Mouse (Mus musculus) CD4-positive helper T cell, adult 2 months (primary cell): ENCODE results near the gene Ppp1r37.
"Not testable (repeated sequence)": the region's sequence is repeated elsewhere in the genome, so short reads cannot be mapped to it uniquely, and the experiment has no call there.

Source experiments
- DNase-seq: peaks from one replicate; pipeline ENCODE4 v3.0.0-alpha.2; 2012; ENCODE audit warnings: low read depth, missing footprints, low spot score

The Ppp1r37 gene

DNA sequence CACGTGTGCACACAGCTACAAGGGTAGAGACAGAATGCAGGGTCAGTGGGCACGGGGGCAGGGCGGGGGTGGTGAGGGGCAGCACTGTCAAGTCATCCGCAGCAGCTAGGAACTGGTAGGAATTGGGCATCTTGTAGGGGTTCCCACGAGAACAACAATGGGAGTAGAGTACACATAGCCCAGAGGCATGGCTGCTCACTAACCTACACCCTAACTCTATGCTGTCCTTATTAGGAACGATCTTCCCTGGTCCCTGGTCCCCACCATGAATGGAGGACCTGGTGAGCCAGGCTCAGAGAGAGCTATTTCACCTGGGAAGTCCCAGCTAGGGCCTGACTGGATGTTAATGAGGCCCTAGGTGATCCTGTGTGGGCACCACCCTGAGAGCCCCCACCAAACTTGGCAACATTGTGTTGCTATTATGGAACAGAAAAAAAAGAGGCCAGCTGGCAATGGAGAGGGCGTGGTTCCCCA is 21.2 kb downstream of the Ppp1r37 start:
- no peak for DNase-seq

DNA sequence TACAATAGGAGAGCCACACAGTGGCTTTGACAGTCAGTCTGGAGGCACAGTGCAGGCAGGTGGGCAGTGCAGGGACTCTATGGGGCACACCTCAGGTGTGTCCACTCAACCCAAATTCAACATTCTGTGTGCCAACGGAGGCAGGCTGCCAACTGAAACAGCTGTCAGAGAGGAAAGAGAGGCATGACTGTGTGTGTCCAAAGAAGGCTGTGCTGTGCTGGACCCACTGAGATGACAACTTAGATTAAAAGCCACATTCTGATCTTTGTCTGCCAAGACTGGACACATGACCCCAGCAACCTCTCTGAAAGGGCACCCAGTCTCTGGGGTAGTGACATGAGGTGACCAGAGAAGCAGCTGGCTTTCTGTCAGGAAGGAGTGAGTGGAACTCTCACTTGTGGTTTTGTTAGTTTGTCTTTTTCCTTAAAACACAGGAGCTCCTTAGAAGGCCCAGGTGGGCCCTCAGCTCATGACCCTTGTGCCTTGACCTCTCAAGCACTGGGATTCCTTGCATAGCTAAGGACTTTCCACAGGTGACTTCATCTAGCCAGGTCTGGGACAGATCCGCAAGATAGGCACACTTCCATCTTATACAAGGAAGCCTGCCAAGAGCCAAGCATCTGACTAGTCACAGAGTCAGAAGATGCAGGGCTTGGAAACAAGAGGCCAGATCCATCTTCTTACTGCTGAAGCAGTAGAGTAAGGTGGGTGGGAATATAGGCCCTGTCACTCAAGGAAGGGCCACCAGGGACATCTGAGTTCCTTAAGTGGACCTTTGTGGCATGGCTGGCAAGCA is 21.9 kb downstream of the Ppp1r37 start:
- DNase-seq, result no peak

DNA sequence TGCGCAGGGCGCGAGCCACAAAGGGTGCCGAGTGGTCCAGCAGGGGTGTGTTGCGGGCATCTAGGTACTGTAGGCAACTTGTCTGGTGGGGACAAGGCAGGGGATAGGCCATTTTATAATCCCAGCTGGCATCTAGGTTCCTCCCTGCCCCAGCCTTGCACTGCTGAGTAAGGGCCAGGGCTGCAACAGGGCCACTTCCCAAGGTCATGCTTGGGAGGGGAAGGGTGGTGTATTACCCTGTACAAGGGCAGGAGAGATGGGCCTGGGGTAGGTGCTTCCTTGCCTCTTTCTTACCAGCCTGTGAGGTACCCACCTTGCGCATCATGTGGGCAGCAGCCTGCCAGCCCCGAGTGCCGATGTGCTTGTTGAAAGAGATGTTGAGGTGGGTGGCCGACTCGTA is 28.2 kb downstream of the Ppp1r37 start:
- DNase-seq, result no peak

DNA sequence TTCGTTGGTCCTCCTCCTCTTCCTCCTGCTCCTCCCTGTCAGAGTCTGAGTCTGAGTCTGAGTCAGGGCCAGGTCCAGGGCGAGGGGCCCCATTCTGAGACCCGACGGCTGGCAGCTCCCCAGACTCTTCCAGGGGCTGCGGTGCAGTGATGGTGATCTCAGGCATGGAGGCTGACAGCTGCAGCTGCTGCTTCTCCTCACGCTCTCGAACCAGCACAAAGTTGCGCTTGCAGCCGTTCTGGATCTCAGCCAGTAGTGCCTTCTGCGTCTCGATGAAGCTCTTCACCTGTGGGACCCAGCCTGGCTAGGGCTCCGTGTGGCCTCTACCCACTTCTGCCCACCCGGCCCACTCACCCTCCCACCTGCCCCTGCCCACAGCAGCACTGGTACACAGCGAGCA is 30.6 kb downstream of the Ppp1r37 start:
- DNase-seq, result no peak

DNA sequence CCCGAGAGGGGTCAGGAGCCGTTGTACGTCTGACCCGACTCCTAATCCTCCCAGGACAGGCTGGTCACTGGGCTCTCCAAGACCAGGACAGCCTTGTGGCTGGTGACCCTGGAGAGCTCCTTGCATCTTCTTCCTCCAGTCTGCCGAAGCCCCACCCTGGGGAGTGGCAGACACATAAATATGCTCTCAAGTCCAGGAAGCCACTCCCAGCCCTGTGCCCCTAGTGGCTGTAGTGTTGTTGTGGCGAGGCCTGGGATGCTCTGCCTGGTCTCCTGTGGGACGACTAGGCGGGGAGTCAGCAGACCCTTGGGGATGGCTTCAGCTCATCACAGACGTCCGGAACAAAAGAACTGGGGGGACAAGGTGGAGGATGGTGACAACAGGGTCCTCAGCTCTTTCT is 31.8 kb downstream of the Ppp1r37 start:
- no peak for DNase-seq

DNA sequence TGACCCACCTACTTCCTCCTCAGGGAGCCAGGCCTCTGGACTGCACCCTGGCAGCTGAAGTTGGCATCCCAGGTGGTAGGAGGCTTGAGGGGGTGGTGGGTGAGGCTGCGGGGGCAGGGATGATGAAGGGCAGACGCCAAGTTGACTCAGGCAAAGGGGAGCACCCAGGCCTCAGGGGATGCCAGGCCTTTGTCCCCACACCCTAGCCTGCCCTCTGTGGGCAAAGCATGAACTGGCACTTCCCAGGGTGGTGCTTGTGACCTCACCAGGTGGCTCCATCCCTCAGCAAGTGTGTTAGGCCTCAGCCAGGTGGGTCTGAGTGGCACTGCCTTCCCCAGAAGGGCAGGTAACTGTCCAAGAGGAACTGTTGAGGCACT is 37.8 kb downstream of the Ppp1r37 start:
- DNase-seq, result no peak

DNA sequence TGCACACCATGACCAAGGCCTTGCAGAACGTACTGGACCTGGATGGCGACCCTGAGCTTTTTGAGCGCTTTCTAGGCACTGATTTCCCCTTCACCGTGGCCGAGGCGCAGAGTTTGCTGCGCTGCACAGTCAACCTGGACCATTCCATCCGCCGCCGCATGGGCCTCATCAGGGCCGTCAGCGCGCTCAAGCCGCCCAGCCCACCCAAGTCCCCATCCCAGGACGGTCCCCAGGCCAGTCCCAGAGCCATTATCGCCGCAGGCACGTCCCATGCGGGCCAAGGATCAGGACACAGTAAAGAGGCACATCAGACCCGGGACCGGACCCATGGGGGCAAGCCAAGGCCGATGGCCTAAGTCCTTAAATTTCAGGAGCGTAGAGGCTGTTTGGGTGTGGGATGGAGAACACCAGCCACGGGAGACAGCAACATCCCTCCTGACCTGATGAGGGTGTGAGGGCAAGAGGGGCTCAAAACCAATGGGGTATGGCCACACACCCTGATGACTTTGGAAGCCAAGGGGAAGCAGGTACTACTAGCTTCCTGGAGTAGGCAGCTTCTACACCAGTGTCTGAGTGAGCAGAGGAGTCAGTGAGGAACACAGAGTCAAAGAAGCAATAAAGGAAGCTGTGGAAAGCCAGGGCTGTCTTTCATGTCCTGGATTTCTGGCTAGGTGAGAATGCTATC is 38.3 kb downstream of the Ppp1r37 start:
- DNase-seq, result no peak

DNA sequence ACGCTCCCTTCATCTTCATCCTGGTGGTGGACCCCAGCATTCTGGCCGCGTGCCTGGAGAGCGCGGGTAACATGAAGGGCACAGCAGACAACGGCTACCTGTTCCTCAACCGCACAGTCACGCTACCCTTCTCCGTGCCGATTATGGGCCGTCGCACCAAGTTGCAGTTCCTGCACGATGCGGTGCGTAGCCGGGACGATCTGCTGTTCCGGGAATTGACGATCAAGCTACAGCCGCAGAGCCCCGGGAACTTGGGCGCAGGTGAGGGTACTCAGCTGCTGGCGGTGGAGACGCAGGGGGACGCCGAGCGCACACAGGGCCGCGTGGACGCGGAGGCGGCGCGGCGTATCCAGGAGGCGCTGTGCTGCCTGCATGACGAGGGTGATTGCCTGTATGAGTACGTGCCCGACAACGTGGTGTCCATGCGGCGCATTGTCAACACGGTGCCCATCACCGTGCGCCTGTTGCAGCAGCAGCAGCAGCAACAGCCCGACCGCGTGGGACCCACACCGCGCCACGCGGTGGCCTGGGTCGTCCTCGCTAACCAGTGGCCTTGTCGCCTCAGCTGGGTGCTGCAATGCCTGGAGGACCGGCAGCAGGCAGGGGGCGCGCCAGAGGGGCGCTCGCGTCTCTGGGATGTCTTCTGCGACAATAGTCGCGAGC is 39.0 kb downstream of the Ppp1r37 start:
- peak; percentile 36 for DNase-seq

DNA sequence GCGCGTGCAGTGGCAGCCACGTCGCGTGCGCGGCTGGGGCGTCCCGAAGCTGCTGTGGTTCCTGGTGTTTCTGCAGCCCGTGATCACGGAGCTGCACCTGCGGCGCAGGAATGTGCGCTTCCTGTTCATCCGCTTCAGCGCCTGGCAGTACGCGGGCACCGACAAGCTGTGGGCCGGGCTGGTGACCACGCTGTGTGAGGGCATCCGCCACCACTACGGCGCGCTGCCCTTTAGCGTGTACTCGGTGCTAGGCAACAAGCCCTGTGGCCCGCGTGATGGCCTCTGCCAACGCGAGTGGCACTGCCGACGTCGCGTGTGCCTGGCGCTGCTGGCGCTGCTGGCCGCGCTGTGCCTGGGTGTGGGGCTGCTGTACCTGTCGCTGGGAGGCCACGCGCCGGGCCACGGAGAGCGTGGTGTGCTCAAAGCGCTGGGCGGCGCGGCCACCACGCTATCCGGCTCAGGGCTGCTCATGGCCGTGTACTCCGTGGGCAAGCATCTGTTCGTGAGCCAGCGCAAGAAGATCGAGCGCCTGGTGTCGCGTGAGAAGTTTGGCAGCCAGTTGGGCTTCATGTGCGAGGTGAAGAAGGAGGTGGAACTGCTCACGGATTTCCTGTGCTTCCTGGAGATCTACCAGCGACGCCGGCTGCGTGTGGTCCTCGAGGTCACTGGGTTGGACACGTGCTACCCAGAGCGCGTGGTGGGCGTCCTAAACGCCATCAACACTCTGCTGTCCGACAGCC is 39.7 kb downstream of the Ppp1r37 start:
- DNase-seq, result peak; percentile 26

DNA sequence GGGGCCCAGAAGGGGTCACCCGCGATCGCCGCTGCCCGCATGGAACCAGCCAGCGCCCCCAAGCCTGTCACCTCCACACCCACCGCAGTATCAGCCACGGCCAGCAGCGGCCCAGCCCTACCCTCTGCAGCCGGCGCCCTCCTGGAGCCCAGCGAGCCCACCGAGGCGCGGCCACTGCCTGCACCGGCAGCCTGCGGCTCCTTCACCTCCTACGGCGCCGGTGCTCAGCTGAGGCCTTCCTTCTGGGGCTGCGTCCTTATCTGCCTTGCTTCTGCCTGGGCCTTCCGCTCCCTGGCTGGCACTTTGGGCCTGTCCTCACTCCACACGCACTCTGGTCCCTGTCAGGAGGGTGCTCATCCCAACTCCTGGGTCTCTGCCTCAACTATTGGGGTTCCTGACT is 42.8 kb downstream of the Ppp1r37 start:
- no peak for DNase-seq

DNA sequence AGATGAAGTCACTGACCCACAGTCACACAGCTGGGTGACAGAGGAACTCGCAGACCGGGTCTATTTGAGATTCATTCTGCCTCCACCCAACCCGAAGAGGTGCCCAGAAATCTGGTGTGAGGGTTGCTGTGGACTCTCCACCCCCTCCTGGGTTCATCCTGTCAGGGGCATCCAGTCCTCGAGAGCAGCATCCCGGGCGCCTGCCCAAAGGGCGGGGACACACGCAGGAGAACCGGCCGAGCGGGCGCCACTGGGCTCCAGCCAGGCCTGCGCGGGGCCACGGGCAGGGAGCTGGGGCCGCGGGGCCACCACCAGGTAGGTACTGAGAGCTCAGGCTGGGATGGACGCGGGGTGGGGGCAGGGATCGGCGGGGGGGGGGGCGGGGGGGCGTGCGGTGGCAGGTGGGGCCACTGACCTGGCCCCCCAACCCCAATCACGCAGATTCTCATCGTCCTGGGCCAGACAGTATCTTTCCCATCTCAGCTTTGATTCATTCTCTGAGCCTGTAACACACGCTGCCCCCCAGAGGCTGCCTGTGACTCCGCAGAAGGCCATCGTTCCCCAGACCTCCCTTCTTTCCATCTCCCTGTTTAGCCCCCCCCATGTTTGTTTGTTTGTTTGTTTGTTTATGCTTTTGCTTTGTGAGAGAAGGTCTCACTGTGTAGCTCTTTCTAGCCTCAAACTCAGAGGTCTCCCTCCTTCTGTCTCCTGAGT is 45.1 kb downstream of the Ppp1r37 start, which contains the start of gene Nkpd1:
TSS of gene Nkpd1 (plus strand) at position 187 of the 714 bp plus-strand sequence.
- no peak for DNase-seq

DNA sequence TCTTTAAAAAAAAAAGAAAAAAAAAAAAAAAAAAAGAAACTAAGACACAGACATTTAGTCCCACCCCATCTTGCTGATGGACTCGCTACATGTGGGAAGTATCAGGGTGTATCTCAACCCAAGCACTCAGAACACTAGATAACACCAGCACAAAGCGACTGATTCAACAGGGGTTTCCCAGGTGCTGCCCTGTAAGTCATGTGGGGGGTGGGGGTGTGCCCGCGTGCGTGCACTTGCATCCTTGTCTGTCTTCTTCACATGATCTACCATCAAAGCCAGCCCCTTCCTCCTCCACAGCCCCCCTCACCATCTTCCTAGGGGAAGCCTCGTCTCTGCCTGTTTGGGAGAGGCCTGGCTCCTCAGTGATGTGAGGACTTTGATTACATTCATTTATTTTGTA is 50.5 kb downstream of the Ppp1r37 start:
- no peak for DNase-seq

DNA sequence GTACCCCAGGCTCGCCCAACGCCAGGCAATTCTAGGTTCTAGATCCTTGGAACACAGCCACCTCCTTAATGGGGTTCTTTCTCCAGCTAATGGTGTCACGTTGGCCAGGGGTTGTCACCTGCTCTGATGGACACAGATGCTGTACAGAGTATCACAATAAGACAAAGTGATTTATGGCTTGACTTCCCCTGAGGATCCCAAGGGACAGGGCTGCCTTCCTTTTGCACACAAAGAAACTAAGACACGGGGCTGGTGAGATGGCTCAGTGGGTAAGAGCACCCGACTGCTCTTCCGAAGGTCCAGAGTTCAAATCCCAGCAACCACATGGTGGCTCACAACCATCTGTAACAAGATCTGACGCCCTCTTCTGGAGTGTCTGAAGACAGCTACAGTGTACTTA is 50.9 kb downstream of the Ppp1r37 start:
- DNase-seq, result not testable (repeated sequence)

DNA sequence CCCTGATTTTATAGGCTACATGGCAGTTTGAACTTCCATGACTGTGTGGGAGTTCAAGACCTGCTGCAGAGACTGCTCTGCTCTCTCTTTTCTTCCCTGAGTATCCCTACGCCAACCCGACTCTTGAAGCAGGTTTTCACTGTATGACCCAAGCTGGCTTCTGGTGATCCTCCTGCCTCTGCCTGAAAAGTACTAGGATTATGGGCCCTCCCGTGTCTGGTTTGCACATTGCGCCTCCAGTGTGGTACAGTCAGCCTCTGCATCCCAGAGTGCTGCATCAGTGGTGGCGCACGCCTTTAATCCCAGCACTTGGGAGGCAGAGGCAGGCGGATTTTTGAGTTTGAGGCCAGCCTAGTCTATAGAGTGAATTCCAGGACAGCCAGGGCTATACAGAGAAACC is 53.1 kb downstream of the Ppp1r37 start:
- no peak for DNase-seq

DNA sequence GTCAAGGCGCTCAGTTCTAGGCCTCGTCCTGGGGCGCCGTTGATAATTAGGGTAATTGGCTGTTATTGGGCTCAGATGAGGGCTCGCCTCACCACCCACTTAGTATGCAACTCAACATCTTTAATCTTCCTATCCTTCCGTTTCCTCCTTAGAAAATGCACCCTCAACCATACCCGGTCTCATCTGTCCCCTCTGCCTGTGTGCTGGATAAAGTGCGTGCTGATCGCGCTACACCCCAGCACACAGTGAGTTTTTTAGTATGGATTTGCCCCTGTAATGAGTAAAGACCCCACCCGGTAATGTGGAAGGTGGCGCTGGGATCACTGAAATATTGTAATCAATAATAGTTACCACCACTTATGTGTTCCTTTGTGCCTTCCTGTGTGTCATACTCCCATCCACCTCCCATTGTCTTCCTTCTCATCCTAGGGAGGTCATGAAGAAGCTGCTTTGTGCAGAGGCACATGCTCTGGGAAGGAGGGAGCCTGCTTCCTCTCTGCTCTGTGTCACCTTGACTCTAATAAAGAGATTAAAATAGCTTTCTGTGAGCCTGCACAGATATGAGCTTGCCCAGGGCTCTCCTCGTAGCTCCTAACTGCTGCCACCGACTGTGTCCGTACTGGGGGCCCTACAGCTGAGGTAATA is 53.8 kb downstream of the Ppp1r37 start:
- no peak for DNase-seq

DNA sequence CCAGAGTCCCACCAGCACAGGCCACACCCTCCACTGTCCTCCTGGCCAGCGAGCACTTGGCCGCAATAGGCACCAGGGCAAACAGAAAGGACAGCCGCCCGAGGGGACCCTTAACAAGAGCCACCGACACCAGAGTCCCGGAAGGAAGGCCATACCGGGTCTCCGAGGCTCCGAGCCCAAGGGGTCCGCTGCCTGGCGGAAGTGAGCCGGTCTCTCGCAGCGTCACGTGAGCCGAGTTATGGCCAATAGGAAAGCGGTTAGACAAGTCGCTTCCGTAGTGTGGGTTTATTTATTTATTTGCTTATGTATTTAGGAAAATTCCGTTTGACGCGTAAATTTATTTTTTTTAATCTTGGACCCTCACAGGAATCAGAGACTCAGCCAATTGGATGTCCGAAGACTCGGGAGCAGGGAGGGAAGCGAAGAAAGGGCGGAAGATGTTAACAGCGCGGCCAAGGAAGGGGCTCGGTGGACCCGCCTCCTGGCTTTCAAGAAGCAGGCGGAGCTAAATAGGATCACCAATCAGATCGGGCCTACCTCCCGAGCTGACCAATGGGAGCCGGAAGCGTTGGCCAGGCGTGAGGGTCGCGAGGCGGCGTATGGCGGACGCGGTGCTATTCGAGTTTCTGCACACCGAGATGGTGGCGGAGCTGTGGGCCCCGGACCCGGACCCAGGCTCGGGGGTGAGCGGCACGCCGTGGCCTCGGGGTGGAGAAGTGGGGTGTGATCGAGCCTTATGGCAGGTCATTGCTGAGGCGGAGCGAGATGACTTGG is 54.5 kb downstream of the Ppp1r37 start, which contains the start of the genes Bloc1s3 and Trappc6a:
TSS of gene Bloc1s3 (minus strand) at position 218 of the 774 bp plus-strand sequence.
TSS of gene Trappc6a (plus strand) at position 246 of the 774 bp plus-strand sequence.
- peak; percentile 94 for DNase-seq

DNA sequence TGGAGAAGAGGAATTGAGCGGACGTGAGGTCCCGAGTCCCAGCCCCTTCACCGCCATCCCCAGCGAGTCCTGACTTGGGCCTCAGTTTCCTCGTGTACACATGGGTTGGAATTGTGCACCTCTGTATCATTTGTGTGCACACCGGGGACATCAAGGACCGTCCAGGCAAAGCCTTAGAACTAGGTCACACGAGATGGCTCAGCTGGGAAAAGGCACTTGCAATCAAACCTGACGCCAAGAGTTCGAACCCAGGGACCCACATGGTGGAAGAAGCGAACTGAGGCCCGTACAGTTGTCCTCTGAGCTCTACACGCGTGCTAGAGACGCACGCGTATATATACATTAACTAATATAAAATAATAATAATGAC is 55.3 kb downstream of the Ppp1r37 start:
- DNase-seq, result peak; percentile 33

DNA sequence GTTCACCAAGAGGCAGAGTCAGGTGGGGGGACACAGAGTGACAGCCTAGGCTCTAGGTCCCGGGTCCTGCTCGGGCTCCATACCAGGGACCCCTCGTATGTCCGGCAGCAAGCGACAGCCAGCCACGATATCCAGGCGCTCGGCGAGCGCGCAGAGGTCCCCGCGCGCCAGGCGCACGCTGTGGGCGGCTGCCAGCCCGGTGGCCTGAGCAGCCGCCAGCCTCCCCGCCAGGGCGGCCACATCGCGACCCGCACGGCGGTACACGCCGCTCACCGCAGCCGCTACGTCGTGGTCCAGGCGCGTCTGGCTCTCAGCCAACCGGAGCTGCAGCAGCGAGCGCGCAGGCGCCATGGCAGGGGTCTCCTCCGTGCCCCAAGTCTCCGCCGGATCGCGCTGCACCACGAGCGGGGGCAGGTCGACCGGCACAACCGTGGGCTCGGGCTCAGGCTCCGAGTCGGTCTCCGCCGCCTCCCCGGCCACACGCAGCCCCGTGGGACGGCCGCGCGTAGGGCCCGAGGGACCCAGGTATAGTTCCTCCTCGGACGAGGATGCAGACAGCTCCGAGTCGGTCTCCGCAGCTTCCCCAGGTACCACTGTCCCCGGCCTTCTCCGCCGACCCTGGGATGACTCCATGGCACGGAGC is 55.8 kb downstream of the Ppp1r37 start:
- peak; percentile 60 for DNase-seq

DNA sequence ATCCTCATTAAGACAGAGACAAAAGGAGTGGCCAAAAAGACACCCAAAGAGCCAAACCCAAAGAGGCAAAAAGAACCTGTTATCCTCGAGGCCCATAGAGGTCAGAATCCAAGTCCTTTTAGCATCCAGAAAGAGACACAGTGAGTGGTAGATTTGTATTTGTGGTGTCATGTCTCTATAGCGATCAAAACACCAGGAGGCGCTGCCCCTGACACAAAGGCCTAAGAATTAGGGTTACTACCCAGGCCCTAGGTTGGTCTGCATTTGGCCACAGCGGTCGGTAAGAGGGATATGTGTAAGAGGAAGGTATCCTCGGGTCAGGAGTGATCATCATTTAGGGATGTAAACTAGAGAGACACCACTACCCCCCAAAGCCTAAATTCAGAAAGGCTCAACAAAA is 56.5 kb downstream of the Ppp1r37 start:
- peak; percentile 40 for DNase-seq
